Mouse (Mus musculus) spleen, adult 2 months (tissue): ENCODE measurements around the gene Srcin1. TPM values are rescaled to one million over a fixed set of nuclear protein-coding genes. Genes with fewer than 3 reads are reported as not detected.
A peak's percentile ranks its signal among the peaks of the same experiment; 100 is the strongest.

Experiments used
- DNase-seq, 2 experiments: peaks; one replicate each; pipeline versions ENCODE4 v3.0.0 to v3.0.0-alpha.2; 2012 to 2021; ENCODE audit warnings: low spot score in 2 of 2, low read depth in 1 of 2
- H3K27ac ChIP-seq: fragments of 200-500 bp; 2 replicates; pipeline ENCODE4 v1.5.1; 2012; ENCODE audit warnings: low read length, inconsistent platforms; ENCODE audit not compliant: insufficient read depth
- H3K27me3 ChIP-seq: fragments of 200-500 bp; 2 replicates; pipeline ENCODE4 v1.6.1; 2012; ENCODE audit warnings: mild to moderate bottlenecking, moderate library complexity, low read length, inconsistent platforms; ENCODE audit not compliant: control insufficient read depth, insufficient read depth
- H3K36me3 ChIP-seq: fragments of 200-500 bp; 2 replicates; pipeline ENCODE4 v1.6.1; 2012; ENCODE audit warnings: mild to moderate bottlenecking, low read length, inconsistent platforms; ENCODE audit not compliant: control insufficient read depth, insufficient read depth
- H3K4me1 ChIP-seq: fragments of 200-500 bp; 2 replicates; pipeline ENCODE4 v1.6.1; 2011; ENCODE audit warnings: inconsistent platforms; ENCODE audit not compliant: control insufficient read depth, insufficient read depth, insufficient read length
- H3K4me3 ChIP-seq: fragments of 200-500 bp; 2 replicates; pipeline ENCODE4 v1.5.1; 2011; ENCODE audit warnings: mild to moderate bottlenecking, inconsistent platforms; ENCODE audit not compliant: insufficient read depth, insufficient read length; ENCODE audit errors: extremely low read depth
- CTCF ChIP-seq: fragments of 200-500 bp; IDR thresholded peaks from 2 replicates; pipeline ENCODE4 v1.5.1; 2011; ENCODE audit warnings: mild to moderate bottlenecking, inconsistent platforms; ENCODE audit not compliant: insufficient read depth, insufficient read length, insufficient replicate concordance; ENCODE audit errors: extremely low read depth
- POLR2A ChIP-seq: fragments of 200-500 bp; IDR thresholded peaks from 2 replicates; pipeline ENCODE4 v1.6.1; 2011; ENCODE audit warnings: low read depth, low read length, inconsistent platforms
- WGBS: fragments of 180-500 bp; shearing (Covaris S2); methylation state at CpG from one replicate; pipeline ENCODE4 v1.1.7; 2018; 5-methylcytosine and 5-hydroxymethylcytosine counted together
- polyA plus RNA-seq: library from polyadenylated mRNA; depleted of rRNA; stranded (reverse); fragments of >200 nt; gene quantifications from 2 replicates; pipeline ENCODE4 v1.2.3, GENCODE M21; 2012

Srcin1 gene
- polyA plus RNA-seq, 1 experiment = 0.13 TPM

DNA sequence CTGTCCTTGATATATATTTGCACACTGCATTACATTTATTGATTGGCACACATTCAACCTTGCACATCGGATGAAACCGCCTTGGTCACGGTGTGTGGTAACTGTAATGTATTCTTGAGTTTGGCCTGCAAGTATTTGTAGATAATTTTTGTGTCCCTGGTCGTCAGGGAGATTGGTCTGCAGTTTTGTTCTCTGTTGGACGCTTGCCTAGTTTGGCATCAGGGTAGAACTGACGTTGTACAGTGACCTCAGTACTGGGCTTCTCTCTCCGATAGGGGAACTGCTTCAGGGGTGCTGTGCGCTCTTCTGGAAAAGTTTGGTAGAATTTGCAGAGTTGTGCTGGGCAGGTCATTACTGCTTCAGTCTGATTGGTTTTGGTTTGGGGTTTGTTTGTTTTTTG lies 96.2 kb downstream of the Srcin1 start:
- no peak overlapping the region for H3K4me3 ChIP-seq
- H3K27ac ChIP-seq = no peak overlapping the region
- TF ChIP-seq CTCF = no peak
- TF ChIP-seq POLR2A = no peak
- 75% methylated on average over 8 of the region's 8 CpGs for WGBS
- no peaks in the 10 kb centered on the region for H3K36me3 ChIP-seq
- H3K4me1 ChIP-seq = no peaks in the 10 kb centered on the region
- DNase-seq = no peak
- no peaks in the 10 kb centered on the region for H3K27me3 ChIP-seq

- no peak for TF ChIP-seq CTCF
- no peak for TF ChIP-seq POLR2A
- Histone ChIP-seq H3K27me3 (no peaks in the 10 kb centered on the region), H3K4me1 (no peaks in the 10 kb centered on the region), H3K4me3 (no peak overlapping the region), H3K36me3 (no peaks in the 10 kb centered on the region), H3K27ac (no peak overlapping the region)
- WGBS = 77% methylated on average over 10 of the region's 10 CpGs
- no peak for DNase-seq
These were observed 96.9 kb downstream of the Srcin1 start for GRCm38 (mm10) chr11:97479085-97479484.

GRCm38 (mm10) chr11:97478345-97478744 lies 97.6 kb downstream of the Srcin1 start:
- H3K4me3 ChIP-seq = no peak overlapping the region
- H3K36me3 ChIP-seq = no peaks in the 10 kb centered on the region
- DNase-seq = no peak
- no peaks in the 10 kb centered on the region for H3K4me1 ChIP-seq
- H3K27me3 ChIP-seq = no peaks in the 10 kb centered on the region
- TF ChIP-seq CTCF (no peak), POLR2A (no peak)
- WGBS = 87% methylated on average over 6 of the region's 6 CpGs
- no peak overlapping the region for H3K27ac ChIP-seq

GRCm38 (mm10) chr11:97477431-97477830 lies 98.6 kb downstream of the Srcin1 start:
- TF ChIP-seq POLR2A (no peak), CTCF (no peak)
- no peak for DNase-seq
- H3K4me3 ChIP-seq = no peak overlapping the region
- 94% methylated on average over 7 of the region's 7 CpGs for WGBS
- H3K27me3 ChIP-seq = no peaks in the 10 kb centered on the region
- no peak overlapping the region for H3K27ac ChIP-seq
- no peaks in the 10 kb centered on the region for H3K36me3 ChIP-seq
- no peaks in the 10 kb centered on the region for H3K4me1 ChIP-seq

GRCm38 (mm10) chr11:97476334-97477095 lies 99.5 kb downstream of the Srcin1 start:
- TF ChIP-seq POLR2A (no peak), CTCF (peak; percentile 33; the same call in 1 of the 2 replicates)
- Histone ChIP-seq H3K27ac (no peak overlapping the region), H3K4me3 (no peak overlapping the region), H3K27me3 (no peaks in the 10 kb centered on the region), H3K36me3 (no peaks in the 10 kb centered on the region), H3K4me1 (no peaks in the 10 kb centered on the region)
- WGBS = 74% methylated on average over 8 of the region's 8 CpGs
- DNase-seq = peak; percentile 38 to 41

DNA sequence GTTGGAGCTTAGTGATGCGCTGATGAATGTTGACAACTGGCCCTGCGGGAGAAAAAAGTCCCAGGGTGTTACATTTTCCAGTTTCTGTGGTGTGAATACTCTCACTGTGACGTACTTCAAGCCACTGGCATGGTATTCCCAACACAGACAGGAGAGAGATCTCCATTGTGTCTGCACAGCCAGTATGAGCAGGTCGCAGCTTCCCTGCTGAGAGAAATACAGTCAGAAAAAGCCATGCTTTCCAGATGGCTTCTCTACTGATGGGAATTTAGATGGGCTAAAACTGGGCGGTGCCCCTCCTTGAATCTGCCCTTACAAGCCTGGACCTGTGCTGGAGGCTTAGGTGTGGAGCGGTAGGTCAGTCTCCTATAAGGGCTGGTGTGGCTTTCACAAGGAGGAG lies 104.7 kb downstream of the Srcin1 start:
- 94% methylated on average over 6 of the region's 6 CpGs for WGBS
- Histone ChIP-seq H3K4me3 (no peak overlapping the region), H3K36me3 (no peaks in the 10 kb centered on the region), H3K4me1 (no peaks in the 10 kb centered on the region), H3K27ac (no peak overlapping the region), H3K27me3 (no peaks in the 10 kb centered on the region)
- DNase-seq = no peak
- no peak for TF ChIP-seq CTCF
- no peak for TF ChIP-seq POLR2A

GRCm38 (mm10) chr11:97469828-97470227 lies 106.2 kb downstream of the Srcin1 start:
- Histone ChIP-seq H3K4me3 (no peak overlapping the region), H3K4me1 (no peaks in the 10 kb centered on the region), H3K36me3 (no peaks in the 10 kb centered on the region), H3K27ac (no peak overlapping the region), H3K27me3 (no peaks in the 10 kb centered on the region)
- no peak for DNase-seq
- no peak for TF ChIP-seq CTCF
- TF ChIP-seq POLR2A = no peak
- 95% methylated on average over 7 of the region's 7 CpGs for WGBS
